Mouse (Mus musculus) E14TG2a.4 (cell line): Measurements from ENCODE around the gene Synrg.

Experiments used
- CTCF ChIP-seq: conservative IDR thresholded peaks from 2 replicates; pipeline ENCODE4 v1.5.1; 2014; ENCODE audit warnings: low read length
- NANOG ChIP-seq: IDR thresholded peaks from 2 replicates; pipeline ENCODE4 v1.6.1; 2014; ENCODE audit warnings: borderline replicate concordance, low read length, mixed read lengths

DNA sequence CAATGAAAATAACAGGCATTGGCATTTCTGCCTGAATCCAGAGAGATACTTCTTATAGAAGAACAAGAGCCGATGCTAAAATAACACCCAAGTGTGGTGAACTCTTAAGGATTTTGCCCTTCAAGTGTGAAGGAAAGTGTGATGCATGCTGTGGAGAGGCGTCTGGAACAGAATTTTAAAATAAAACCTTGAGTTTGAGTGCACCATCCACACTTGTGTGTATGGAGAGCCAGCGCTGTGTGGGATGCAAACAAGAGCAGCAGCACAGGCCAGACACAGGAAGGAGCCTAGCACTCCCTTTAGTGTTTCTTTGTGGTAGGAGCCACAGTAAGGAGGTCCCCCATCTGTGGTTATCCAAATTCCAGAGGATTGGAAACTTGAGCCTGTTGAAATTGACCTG, 2.2 kb upstream of the Synrg start:
- TF ChIP-seq CTCF: no peak
- TF ChIP-seq NANOG: no peak
